18 mouse cellular contexts compared by ENCODE assay signal in the genomic region with DNA sequence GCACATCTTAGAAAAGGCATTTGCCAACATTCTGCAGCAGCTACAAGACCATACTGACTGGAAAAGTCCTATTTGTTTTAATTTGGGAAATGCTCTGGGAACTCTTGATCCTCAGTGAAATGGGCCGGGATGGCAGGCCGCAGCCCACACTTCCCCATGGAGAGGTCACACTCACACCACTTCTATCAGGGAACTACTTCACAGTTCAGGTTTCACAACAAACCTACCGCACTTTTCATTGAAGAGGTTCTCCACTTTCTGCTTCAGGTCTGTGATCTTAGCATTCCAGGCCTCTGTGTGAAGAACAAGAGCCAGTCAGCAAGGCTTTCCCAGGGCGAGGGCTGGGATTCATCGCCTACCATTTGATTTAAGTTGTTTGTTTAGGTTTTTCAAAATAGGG.
"Had no signal": no experiment of that assay in that cellular context is flagged by ENCODE, and none has a peak within 500 bp of the region (broad histone marks: within the 10 kb centered on the region; RNA-seq: fewer than 3 reads in every experiment).

No protein-coding gene starts in this region.

- H3K27me3 ChIP-seq: kidney, embryonic 15.5 days; limb, embryonic 13.5 days; liver, embryonic 12.5 days; liver, embryonic 15.5 days; megakaryocyte, embryonic 14.5 days had no signal

- H3K4me3 ChIP-seq: kidney, embryonic 15.5 days; left cerebral cortex, adult 2 months; limb, embryonic 10.5 days; limb, embryonic 13.5 days; liver, embryonic 12.5 days; liver, embryonic 15.5 days; megakaryocyte, embryonic 14.5 days had no signal

- H3K9me3 ChIP-seq: kidney, embryonic 15.5 days; limb, embryonic 10.5 days; limb, embryonic 13.5 days; liver, embryonic 12.5 days; liver, embryonic 15.5 days had no signal

- DNase-seq: kidney, adult 2 months; kidney, postnatal 10 days; kidney, postnatal 36 days; layer of hippocampus, postnatal 36 days; liver; lung, embryonic 14.5 days; midbrain, embryonic 14.5 days; thymus, adult 2 months; thymus, postnatal 14 days; thymus, postnatal 4 days had no signal

- H3K4me1 ChIP-seq: kidney, embryonic 15.5 days; limb, embryonic 10.5 days; limb, embryonic 13.5 days; liver, embryonic 12.5 days; liver, embryonic 15.5 days had no signal

- H3K27ac ChIP-seq: kidney, embryonic 15.5 days; left cerebral cortex, adult 2 months; limb, embryonic 10.5 days; limb, embryonic 13.5 days; liver, embryonic 12.5 days; liver, embryonic 15.5 days; stomach, postnatal 0 days had no signal
